Mouse (Mus musculus) heart, postnatal 14 days (tissue): Measurements from ENCODE around the gene Gpatch3. TPM values are rescaled to one million over a fixed set of nuclear protein-coding genes. Genes with fewer than 3 reads are reported as not detected.

ENCODE experiments used
- DNase-seq, 2 experiments: peaks; one replicate each; pipeline ENCODE4 v3.0.0; 2021 to 2022
- intact Hi-C: fragments of 180-260 bp; cut with DNase I; formaldehyde crosslinking; loops from one replicate; pipeline ENCODE4 v1.15.1; 2025
- total RNA-seq, 2 experiments: library from RNA; stranded (reverse); gene quantifications; 2 replicates each; pipeline ENCODE4 v1.2.3; 2021

Gpatch3 gene
- total RNA-seq, 2 experiments from 2014 or later: 4.2 to 4.9 TPM

DNA sequence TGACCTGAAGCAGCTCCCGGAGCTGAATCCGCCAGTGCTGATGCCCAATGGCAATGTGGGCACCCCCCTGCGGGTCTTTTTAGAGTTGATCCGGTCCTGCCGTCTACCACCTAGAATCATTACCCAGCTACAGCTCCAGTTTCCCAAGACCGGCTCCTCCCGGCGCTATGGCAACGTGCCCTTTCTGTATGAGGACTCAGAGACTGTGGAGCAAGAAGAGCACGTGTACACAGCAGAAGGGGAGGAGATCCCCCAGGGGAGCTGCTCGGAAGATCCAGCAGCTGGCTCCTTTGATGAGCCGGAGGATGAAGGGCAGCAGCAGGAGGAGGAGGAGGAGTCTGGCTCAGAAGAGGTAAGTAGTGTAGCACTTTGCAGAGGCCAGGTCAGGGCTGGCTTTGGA, 3.4 kb downstream of the Gpatch3 start:
- intact Hi-C loops: no loop called here
- DNase-seq: no peak

DNA sequence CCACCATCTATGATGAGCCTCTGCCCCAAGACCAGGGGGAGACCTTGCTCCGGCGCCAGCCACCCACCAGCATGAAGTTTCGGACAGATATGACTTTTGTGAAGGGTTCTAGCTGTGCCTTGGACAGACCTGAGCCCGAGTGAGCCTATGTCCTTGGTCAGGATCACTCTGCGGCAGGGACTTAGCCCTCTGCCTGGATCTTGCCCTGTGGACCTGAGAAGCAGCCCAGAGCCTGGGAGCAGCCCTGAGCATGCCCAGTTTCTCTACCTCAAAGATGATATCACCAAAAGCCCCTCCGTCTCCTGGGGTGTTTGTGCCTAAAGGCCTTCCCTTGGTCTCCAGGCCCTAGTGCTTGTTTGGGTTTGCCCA, 9.1 kb downstream of the Gpatch3 start:
- intact Hi-C loops: no loop called here
- DNase-seq: no peak

DNA sequence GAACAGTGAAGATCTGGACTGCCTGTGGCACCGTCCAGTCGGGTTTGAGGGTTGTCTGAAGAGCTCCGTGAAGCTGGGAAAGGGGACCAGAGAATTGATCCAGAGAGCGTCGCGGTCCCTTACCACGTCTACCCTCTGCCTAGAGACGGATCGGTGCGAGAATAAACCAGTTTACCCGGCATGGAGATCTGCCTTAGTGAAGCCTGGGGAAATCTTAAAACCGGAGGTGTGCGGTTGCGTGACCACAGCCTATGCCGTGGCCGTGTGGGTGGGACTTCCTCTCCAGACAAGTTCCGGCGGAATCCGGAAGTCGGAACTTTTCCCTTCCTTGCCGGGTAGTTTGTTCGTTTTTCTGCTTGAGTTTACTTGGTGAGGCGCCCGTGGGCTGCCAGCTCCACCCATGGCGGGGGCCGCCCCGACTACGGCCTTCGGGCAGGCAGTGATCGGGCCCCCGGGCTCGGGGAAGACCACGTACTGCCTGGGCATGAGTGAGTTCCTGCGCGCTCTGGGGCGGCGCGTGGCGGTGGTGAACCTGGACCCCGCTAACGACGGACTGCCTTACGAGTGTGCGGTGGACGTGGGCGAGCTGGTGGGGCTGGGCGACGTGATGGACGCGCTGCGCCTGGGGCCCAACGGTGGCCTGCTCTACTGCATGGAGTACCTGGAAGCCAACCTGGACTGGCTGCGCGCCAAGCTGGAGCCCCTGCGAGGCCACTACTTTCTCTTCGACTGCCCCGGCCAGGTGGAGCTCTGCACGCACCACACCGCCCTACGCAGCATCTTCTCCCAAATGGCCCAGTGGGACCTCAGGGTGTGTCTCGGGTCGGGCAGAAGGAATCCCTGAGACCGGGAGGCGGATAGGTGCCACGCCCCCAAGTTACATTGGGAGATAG, 9.8 kb downstream of the Gpatch3 start, which contains the start of gene Gpn2:
TSS of gene Gpn2 (plus strand) at position 304 of the 893 bp plus-strand sequence.
- intact Hi-C loops: no loop called here
- DNase-seq: peak; percentile 78 to 86

DNA sequence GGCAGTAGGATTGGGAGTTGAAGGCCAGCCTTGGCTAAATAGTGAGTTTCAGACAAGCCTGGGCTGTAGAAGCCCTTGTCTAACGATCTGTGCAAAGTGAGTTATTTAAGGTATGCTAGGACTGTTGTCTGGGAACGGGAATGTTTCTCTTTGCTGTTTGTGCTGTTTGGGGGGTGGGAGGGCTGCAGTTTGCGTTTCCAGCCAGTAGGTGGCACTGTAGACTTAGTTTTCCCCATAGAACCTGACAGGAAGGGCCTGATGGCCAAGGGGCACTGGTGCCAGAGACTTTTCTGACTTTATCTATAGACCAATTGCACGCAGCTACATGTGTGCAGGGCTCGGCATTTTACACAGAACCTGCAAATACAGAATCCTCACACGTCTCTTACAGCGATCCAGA, 18.0 kb downstream of the Gpatch3 start:
- peak; percentile 67 to 77 for DNase-seq

DNA sequence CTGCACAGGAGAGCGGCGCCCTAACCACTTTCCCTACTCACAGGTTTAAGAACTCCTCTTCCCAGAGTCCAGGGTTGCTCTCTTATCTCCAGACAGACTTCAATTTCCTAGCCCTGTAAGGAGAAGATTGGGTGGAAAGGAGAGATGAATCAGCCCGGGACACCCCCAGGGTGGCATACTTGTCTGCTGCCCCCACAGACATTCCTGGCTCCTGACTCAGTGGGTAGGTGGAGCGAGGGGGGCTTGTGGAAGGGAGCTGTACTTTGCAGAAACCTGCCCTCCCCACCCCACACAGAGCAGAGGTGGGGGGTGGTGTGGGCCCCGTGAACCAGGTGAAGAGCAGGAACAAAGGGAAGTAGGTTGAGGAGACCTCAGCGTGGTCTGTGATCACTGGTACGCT, 21.0 kb downstream of the Gpatch3 start:
- intact Hi-C loops: loop anchor here (10.0 kb wide), 1 partner anchor 159 kb away; the partner anchor contains the start of gene Arid1a
- DNase-seq: no peak

More for the DNA sequence above, 18.0 kb downstream of the Gpatch3 start:
- intact Hi-C loops: loop anchor here (2.0 to 10.0 kb wide), 2 partner anchors 162 to 236 kb away; partner anchors contain the start of gene Arid1a

DNA sequence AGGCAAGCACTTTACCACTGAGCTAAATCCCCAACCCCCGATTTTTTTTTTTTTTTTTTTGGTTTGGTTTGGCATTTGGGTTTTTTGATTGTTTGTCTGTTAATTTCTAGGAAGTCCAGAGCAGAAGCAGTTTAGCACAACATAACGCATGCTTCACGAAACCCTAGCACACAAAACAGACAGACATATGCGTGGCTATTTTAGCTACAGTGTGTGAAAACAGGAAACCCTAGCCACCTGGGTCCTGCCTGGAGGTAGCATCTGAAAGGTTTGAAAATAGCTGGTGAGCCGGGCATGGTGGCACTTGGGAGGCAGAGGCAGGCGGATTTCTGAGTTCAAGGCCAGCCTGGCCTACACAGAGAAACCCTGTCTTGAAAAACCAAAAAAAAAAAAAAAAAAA, 21.5 kb downstream of the Gpatch3 start:
- DNase-seq: no peak
- intact Hi-C loops: loop anchor here (10.0 kb wide), 1 partner anchor 159 kb away; the partner anchor contains the start of gene Arid1a

DNA sequence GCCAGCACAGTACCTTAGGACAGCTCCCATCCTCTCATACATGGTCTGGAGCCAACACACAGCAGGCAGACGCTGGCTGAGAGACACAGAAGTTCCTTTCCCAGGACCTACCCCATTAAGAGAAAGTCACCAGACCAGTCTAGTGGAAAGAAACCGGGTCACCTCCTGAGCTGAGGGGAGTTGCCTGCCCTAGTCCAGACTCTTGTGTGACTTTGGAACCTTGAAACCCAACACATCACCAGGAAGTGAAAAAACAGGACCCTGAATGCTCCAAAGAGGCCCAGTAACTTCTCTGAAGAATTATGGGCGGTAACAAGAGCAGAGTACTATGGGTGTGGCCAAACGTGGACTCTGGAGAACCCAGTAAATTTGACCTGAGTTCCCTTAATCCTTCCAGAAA, 24.1 kb downstream of the Gpatch3 start:
- intact Hi-C loops: loop anchor here (10.0 kb wide), 1 partner anchor 156 kb away; the partner anchor contains the start of gene Arid1a
- DNase-seq: no peak

DNA sequence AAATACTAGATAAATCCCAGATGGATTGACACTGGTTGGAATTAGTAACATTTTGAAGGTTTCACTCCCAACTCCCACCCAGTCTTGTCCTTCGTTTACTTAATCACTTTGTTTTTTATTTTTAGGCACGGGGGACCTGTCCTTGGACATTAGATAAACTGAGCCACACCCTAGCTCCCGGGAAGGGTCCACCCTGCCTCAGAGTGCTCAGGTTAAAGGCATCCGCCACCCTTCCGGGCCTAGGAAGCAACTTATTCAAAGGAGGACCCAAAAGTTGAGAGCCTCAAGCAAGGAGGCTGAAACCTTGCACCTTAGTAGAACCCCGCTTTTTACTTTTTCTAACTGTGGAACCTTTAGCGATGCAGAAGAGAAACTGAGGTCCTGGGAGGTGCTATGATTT, 24.6 kb downstream of the Gpatch3 start:
- intact Hi-C loops: loop anchor here (10.0 kb wide), 1 partner anchor 156 kb away; the partner anchor contains the start of gene Arid1a
- DNase-seq: no peak

DNA sequence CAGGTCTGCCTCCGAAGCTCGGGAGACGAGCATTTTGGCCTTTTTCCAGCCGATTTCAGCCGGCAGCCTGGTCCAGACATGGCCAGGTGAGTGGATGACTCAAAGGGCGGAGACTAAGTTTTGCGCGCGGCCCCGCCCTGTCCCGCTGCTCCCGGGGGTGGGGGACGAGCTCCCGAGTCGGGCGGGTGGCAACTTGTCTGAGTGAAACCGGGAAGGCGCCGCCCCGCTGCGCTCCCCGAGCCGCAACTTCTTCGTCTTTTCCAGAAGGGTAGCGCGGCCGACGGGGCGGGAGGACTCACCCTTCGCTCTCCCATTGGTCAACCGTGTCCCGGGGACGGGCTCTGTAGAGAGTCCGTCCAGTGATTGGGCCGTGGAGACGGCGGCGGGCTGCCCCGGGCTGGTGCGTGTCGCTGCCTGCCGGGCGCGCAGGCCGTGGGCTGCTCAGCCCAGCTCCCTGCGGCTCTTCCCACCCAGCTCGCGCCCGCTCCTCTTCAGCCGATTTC, 25.1 kb downstream of the Gpatch3 start:
- intact Hi-C loops: loop anchor here (10.0 kb wide), 1 partner anchor 155 kb away; the partner anchor contains the start of gene Arid1a

DNA sequence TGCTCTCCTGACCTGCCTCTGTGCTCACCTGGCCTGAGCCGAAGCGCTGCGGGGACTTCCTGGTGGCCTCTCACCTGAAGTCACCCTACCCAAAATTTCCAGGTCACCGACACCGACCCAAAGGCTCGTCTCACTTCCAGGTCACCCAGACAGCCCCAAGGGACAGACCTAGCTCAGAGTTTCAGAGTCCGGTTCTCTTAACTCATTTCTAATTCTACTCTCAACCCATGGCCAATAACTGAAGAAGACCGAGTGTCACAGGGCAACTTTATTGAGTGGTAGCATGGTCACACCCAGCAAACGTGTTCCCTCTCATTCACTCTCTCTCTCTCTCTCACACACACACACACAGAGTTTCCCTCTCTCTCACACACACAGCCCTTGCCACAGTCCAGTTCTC, 25.8 kb downstream of the Gpatch3 start:
- DNase-seq: no peak
- intact Hi-C loops: no loop called here

More for the DNA sequence above, 25.1 kb downstream of the Gpatch3 start:
- peak; percentile 90 to 91 for DNase-seq

DNA sequence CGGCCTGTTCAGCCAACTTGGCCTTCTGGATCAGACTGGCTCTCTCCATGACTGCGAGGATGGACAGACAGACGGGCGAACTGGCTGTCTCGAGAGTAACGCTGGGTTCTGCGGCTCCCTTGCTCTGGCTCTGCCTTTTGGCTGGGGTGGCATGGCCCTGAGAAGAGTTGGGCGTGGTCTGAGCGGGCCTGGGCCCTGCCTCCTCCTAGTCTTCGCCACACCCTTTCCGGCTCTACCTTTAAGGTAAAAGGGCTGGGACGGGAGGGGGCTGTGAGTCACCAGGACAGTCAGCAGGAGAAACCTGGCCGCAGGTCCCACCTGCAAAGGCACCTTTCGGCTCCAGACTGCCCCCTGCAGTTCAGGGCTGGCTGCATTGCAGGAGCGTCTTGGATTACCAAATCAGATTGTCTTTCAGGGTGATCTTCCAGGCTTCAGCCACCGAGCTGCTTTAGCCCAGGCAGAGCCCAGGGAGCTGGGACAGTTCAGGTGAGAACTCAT, 27.2 kb downstream of the Gpatch3 start, which contains the start of gene Sfn:
TSS of gene Sfn (minus strand) at position 448 of the 498 bp plus-strand sequence.
- intact Hi-C loops: no loop called here
- peak; percentile 28 to 48 for DNase-seq

DNA sequence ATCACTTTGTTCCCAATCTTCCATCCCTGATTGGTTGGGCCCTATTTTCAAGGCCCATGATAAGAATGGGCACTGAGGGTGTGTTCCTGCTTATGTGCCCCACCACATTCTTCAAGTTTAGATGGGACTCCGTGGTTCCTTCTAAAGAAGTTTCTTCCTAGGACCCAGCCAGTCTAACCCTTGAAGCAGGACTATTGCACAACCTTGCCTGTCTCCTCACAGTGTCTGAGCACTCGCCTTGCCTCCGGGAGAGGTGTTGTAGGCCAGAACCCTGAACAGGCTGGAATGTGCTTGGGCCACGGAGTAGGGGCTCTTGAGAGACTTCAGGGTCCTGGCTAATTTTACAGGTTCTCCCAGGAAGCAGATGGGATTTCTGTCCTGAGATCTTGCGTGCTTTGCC, 28.5 kb downstream of the Gpatch3 start:
- no peak for DNase-seq
- intact Hi-C loops: no loop called here

DNA sequence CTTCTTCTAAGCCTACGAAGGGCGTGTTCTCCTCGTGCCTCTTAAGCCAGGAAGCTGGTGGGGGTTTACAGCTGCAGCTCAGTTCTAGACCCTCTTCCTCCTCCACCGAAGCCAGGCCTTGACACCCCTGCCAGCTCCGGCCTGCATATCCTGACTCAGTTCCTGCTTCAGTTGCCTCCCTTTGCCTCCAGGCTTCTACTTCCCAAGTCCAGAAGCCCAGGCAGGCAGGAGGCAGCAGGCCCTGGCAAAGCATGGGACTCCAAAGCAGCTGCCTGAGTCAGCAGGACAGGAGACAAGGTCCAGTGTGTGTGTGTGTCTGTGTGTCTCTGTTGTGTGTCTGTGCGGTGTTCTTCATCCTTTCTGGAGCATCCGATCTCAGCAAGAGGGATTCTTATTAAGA, 29.6 kb downstream of the Gpatch3 start:
- intact Hi-C loops: no loop called here
- DNase-seq: no peak

DNA sequence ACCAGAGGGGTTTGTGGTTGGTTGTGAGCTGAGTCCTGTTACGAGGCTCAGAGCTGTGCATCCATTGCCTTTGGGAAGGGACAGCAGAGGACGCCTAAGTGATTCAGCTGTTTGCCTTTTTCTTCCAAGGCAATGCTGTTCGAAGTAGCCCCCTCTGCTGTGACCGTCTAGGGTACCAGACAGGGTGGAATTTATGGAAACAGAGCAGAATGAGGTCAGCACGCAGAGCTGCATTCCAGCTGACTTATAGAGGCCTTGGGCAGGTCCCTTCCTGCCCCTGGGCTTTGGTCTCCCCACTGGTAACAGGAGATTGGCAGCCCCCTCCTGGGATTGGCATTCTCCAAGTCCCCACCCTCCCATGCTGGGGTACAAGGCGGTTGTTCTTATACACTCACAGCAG, 30.3 kb downstream of the Gpatch3 start:
- DNase-seq: no peak
- intact Hi-C loops: no loop called here

DNA sequence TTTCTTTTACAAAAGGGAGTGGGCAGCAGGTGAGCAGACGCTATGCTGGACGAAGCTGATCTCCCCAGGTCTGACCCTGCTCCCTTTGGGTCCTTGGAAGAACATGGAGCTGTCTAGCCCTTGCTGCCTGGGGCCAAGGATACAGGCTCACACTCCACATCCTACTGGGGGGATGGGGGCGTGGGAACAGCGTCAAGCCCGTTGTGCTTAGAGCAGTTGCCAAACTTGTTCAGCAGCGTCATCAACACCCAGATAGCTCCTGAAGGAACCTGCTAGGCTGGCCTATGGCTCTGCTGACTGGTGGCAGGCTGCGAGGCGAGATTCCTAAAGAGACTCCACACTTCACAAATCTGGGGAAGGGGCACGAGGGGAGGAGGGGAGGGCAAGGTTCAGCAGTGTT, 30.8 kb downstream of the Gpatch3 start:
- intact Hi-C loops: no loop called here
- no peak for DNase-seq

DNA sequence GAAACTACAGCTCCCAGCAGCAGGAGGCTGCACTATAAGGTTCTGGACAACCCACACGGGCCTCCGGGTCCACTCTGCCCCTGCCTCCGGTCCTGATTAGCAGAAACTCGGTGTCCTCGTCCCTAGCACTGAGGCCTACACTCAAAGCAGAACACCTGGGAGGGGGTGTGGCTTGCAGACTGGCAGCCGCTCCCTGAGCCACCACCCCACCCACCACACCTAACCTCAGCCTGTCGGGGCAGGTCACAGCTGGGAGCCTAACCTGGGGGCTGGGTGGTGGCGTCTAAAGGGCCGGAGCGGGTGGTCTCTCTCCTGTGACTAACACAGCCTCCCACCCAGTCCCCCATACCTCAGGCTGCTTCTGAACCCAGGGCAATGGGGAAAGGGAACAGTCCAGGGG, 32.7 kb downstream of the Gpatch3 start:
- intact Hi-C loops: no loop called here
- no peak for DNase-seq

DNA sequence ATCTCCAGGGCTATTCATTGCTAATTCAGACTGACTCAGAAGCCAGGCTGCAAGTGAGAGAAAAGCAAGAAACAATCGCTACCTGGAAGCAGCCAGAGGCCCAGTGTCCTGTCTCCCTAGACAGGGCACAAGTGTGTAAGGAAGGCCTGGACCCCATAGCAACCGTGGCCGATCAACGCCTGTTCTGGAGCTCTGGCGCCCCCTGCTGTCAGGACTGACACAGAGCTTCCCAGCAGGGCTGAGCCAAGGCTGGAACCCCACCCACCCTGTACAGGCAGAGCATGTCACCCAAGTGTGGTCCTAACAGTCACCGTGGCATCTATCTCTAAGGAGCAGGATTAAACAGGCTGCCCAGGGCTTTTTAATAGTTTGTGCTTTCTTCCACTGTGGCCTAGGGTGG, 35.2 kb downstream of the Gpatch3 start:
- intact Hi-C loops: loop anchor here (2.0 to 5.0 kb wide), 2 partner anchors 23 to 38 kb away; no protein-coding TSS in a partner anchor
- DNase-seq: peak; percentile 88 to 92

DNA sequence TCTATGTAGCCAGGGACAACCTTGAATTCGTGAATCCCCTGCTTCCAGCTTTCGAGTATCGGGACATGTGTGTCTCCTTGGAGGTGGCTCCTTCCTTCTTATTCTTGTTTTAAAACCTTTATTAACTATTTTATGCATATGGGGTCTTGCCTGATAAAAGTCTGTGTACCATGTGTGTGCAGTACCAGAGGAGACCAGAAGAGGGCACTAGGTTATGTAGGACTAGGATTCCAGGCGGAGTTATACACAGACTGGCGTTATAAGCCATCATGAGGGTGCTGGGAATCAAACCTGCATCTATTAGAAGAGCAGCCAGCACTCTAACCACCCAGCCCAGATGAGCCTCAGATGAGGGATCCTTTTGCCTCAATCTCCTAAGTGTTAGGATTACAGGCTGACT, 37.3 kb downstream of the Gpatch3 start:
- intact Hi-C loops: loop anchor here (5.0 kb wide), 1 partner anchor 35 kb away; no protein-coding TSS in a partner anchor
- no peak for DNase-seq

DNA sequence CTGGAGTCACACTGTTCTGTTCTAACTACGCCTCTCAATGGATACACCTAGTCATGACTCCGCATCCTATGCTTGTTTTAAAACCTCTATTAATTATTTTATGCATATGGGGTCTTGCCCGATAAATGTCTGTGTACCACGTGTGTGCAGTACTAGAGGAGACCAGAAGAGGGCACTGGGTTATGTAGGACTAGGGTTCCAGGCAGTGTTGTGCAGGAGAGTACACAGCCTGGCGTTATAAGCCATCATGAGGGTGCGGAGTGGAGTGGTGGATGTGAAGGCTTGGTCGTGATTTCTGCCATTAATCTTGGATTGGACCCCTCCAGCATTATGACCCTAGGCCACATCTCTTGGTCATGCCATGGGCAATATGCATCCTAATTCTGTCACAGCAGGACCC, 37.9 kb downstream of the Gpatch3 start:
- intact Hi-C loops: loop anchor here (5.0 kb wide), 1 partner anchor 35 kb away; no protein-coding TSS in a partner anchor
- no peak for DNase-seq

DNA sequence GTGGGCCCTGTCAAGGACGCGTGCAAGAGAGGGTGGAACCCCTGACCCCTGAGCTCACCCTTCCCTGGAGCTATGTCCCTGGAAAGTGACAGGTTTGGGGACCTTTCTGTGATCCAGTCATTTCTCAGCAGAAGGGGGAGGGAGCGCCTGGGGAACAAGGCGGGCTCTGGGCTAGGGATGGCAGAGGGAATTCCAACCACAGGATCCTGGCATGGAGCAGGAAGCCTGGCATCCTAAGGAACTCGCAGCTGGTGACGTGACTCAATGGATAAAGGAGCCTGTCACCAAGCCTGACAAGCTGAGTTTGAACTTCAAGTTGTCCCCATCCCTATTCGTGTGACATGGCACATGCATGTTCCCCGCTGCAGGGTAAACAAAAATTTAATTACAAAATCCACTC, 38.5 kb downstream of the Gpatch3 start:
- no peak for DNase-seq
- intact Hi-C loops: loop anchor here (5.0 kb wide), 1 partner anchor 34 kb away; no protein-coding TSS in a partner anchor

DNA sequence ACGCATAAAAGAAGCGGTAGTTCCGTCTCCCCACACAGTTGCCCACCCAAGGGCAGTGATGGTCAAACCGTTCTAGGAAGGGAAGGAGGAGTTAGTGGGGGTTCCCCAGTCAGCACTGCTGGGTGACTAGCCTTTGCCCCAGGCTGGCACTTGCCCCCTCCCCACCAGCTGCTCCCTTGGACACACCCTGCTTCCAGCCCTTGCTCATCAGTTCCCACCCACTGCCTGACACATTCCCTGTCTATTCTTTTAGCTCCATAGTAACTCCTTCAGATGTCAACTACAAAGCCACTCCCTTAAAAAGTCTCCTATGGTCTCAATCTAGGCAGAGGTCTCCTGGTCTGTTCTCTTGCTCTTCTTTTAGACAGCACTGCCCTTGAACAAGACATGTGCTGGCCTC, 39.3 kb downstream of the Gpatch3 start:
- intact Hi-C loops: loop anchor here (5.0 kb wide), 1 partner anchor 33 kb away; no protein-coding TSS in a partner anchor
- DNase-seq: no peak
